Mouse (Mus musculus) midbrain, embryonic 16.5 days (tissue): ENCODE measurements at regions not wholly inside any gene's neighbourhood (a gene's known extent, or its start where the extent isn't known, plus 50 kb on each side); places are given as distances from the start of the nearest gene placed in this dataset.

Experiments
- ATAC-seq: fragments of 200-750 bp; cut with Nextera tagmentation; 2 replicates; pipeline ENCODE4 v1.8.0; 2017; ENCODE audit warnings: moderate TSS enrichment
- H3K27ac ChIP-seq: fragments of 300-500 bp; sonication (generic); 2 replicates; pipeline ENCODE4 v1.5.1; 2014; ENCODE audit warnings: mild to moderate bottlenecking, low read length, mixed read lengths
- H3K27me3 ChIP-seq: fragments of 300-500 bp; sonication (generic); 2 replicates; pipeline ENCODE4 v1.6.1; 2014; ENCODE audit warnings: low read depth, low read length, mixed read lengths; ENCODE audit not compliant: control insufficient read depth, insufficient read depth
- H3K36me3 ChIP-seq: fragments of 300-500 bp; sonication (generic); 2 replicates; pipeline ENCODE4 v1.6.1; 2014; ENCODE audit warnings: mild to moderate bottlenecking, low read length, moderate library complexity, mixed read lengths; ENCODE audit not compliant: control insufficient read depth, insufficient read depth
- H3K4me1 ChIP-seq: fragments of 300-500 bp; sonication (generic); 2 replicates; pipeline ENCODE4 v1.6.1; 2014; ENCODE audit warnings: mild to moderate bottlenecking, low read length, mixed read lengths; ENCODE audit not compliant: control insufficient read depth, insufficient read depth
- H3K4me2 ChIP-seq: fragments of 300-500 bp; sonication (generic); 2 replicates; pipeline ENCODE4 v1.6.1; 2014; ENCODE audit warnings: mild to moderate bottlenecking, low read length, mixed read lengths
- H3K4me3 ChIP-seq: fragments of 300-500 bp; sonication (generic); 2 replicates; pipeline ENCODE4 v1.5.1; 2014; ENCODE audit warnings: low read depth, mild to moderate bottlenecking, low read length, moderate library complexity, mixed read lengths
- H3K9ac ChIP-seq: fragments of 300-500 bp; sonication (generic); 2 replicates; pipeline ENCODE4 v1.6.1; 2014; ENCODE audit warnings: low read depth, low read length, mixed read lengths
- H3K9me3 ChIP-seq: fragments of 300-500 bp; sonication (generic); replicated peaks from 2 replicates; pipeline ENCODE4 v1.6.1; 2014; ENCODE audit warnings: mild to moderate bottlenecking, low read length, mixed read lengths; ENCODE audit not compliant: control insufficient read depth, poor library complexity, severe bottlenecking
- WGBS: fragments of 180-500 bp; shearing (Covaris S2); extraction: QIAGEN DNeasy Blood & Tissue Kit; methylation state at CpG from one replicate; pipeline ENCODE4 v1.1.7; 2014; 5-methylcytosine and 5-hydroxymethylcytosine counted together

DNA sequence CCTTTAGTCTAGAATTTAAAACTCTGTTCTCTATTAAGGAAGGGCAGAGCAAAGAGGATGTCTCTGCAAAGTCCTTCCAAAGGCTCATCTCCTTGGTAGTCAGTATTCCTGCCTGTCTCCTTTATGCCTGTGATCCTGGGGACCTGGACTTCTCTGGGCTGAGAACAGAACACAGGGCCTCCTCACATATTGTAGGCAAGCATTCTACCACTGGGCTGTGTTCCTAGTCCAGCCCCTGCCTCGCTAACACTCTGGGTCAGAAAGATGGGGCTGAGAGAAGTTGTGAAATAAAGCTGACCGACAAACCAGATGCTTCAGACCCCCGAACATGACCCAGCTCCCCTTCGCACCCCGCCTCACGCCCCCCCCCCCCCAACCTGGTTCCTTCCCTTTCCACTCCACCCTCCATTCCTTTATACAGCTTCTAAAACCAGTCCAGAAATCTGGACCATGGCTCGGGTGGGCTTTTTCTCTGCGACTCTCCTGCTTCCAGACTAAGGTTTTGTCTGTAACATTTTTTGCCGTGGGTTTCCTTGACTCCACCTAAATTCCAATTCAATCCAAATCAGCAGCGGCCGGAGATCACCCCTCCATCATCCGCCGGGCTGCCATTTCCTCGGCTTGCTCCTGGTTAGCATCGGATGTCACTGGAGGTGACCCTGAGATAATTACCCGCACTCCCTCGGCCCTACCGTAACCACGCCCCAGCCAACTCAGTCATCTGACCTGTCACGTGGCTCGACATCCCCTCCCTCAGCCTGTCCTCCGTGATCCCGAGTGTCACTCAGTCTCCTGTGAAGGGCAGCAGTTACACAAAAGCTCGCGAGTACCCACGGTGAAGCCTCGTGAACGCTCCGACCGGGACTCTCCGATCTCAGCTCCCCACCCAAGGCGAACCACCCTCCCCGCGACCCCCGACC lies 89.3 kb upstream of the Synm start:
- peak overlapping the region; percentile 70 for H3K27ac ChIP-seq
- no peaks in the 10 kb centered on the region for H3K9me3 ChIP-seq
- H3K4me3 ChIP-seq = peak overlapping the region; percentile 51
- no peaks in the 10 kb centered on the region for H3K27me3 ChIP-seq
- H3K4me1 ChIP-seq = peaks cover 18% of the 10 kb centered on the region
- peak overlapping the region; percentile 74 for H3K4me2 ChIP-seq
- H3K36me3 ChIP-seq = no peaks in the 10 kb centered on the region
- WGBS = under 1% methylated on average over 35 of the region's 35 CpGs
- peak; percentile 95 for ATAC-seq
- H3K9ac ChIP-seq = peak overlapping the region; percentile 68

DNA sequence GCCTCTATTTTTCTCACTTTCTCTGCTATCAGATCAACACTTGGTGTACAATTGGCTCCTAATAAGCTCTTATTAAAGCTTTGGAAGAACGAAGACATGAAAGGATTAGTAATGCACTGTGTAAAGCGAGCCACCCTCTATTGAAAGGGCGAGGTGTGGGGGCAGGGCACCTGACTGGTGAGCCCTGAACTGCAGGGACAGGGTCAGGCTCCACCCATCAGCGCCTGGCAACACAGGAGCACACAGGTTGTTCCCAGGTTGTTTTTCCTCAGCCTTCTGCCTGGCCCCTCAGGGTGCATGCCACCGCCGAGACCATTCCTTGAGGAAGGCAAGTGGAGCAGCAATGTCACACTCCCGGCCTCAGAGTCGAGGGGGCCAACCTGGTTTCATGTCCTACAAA lies 87.3 kb upstream of the Synm start:
- no peak overlapping the region for H3K4me3 ChIP-seq
- H3K4me1 ChIP-seq = peaks cover 18% of the 10 kb centered on the region
- H3K4me2 ChIP-seq = peak overlapping the region; percentile 14; the same call in 1 of the 2 replicates
- ATAC-seq = no peak
- 12% methylated on average over 8 of the region's 8 CpGs for WGBS
- no peaks in the 10 kb centered on the region for H3K9me3 ChIP-seq
- 0 out of 2 replicates have a peak overlapping the region, but pooled peaks have one; percentile 7 for H3K9ac ChIP-seq
- H3K27me3 ChIP-seq = no peaks in the 10 kb centered on the region
- no peak overlapping the region for H3K27ac ChIP-seq
- no peaks in the 10 kb centered on the region for H3K36me3 ChIP-seq

DNA sequence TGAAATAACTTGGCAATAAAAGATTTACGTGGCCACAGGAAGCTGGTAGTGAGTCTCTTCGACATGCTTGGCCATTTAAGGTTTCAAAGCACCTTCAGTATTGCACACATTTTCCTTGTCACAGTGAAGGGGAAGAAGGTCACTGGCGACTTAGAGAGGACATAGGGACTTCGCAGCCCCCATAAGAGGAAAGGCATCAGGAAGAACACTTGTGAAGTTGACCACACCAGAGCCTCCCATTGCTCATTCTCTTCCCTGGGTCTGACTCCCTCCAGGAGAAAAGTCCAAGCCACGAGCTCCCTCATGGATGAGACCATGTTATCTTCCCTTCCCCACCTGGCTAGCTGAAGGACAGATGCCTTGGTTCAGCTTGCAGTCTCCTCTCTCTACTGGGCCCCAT lies 77.4 kb upstream of the Synm start:
- Histone ChIP-seq H3K9me3 (no peaks in the 10 kb centered on the region), H3K4me1 (no peaks in the 10 kb centered on the region), H3K36me3 (no peaks in the 10 kb centered on the region), H3K9ac (no peak overlapping the region), H3K4me3 (no peak overlapping the region), H3K4me2 (no peak overlapping the region), H3K27me3 (no peaks in the 10 kb centered on the region), H3K27ac (no peak overlapping the region)
- WGBS = 86% methylated on average over 5 of the region's 5 CpGs
- ATAC-seq = no peak

DNA sequence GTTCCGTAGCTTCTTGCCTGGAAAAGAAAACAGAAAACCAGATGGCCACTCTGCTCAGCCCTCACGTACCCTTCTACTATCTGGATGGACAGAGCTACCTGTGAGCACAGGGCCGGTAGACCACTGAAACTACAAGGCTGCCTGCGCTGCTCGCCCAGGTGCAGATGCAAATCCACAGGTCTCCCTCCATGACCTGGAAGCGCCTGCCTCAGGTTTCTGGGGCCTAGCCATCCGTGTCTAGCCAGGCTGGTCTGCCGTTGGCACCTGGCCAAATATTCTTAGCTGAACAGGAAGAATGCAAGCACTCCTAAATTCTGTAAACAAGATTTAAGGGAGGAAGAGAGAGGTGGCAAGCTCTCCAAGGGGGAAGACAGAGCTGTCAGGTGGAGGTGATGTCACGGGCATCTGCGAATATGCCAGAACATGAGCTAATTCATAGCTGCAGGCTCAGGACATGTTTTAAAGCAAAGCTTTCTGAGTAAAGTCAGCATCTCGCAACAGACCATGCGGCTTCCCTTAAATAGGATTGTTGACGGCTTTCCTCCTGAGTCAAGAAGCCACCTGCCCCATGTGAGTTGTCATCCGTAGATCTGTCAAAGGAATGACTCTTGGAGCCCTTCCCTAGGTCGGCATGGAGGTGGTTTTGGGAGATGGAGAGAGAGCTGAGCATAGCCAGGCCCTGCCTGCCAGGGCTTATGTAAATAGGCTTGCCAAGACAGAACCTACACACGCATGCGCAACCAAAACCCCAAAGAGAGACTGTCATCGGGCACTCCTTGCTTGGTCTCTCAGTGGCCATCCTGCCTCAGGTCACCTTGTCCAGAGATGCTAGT lies 76.8 kb upstream of the Synm start:
- Histone ChIP-seq H3K4me3 (no peak overlapping the region), H3K4me1 (no peaks in the 10 kb centered on the region), H3K36me3 (no peaks in the 10 kb centered on the region), H3K9me3 (no peaks in the 10 kb centered on the region), H3K27me3 (no peaks in the 10 kb centered on the region), H3K4me2 (no peak overlapping the region), H3K9ac (no peak overlapping the region), H3K27ac (no peak overlapping the region)
- ATAC-seq = no peak
- WGBS = 83% methylated on average over 18 of the region's 18 CpGs

DNA sequence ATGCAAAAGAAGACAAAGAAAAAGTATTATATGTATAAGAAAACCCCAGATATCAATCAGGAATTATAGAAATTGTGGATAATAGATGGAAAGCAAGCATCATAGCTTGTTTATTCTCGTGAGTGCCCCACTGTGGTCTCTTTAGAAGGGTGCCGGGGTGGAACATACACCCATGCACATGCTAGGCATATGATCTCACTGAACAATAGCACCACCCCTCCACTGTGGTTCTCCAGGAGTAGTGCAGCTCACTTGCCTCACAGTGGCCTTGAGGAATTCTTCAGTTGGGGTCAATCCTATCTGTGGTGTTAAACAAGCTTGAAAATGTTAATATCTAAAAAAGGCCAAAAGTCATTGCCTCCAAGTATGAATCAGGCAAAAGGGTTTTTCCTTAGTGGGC lies 72.2 kb upstream of the Synm start:
- no peak overlapping the region for H3K27ac ChIP-seq
- ATAC-seq = no peak
- H3K9me3 ChIP-seq = no peaks in the 10 kb centered on the region
- no peaks in the 10 kb centered on the region for H3K4me1 ChIP-seq
- no peak overlapping the region for H3K9ac ChIP-seq
- H3K4me2 ChIP-seq = no peak overlapping the region
- no peaks in the 10 kb centered on the region for H3K27me3 ChIP-seq
- H3K36me3 ChIP-seq = no peaks in the 10 kb centered on the region
- 74% methylated on average over 2 of the region's 2 CpGs for WGBS
- H3K4me3 ChIP-seq = no peak overlapping the region

DNA sequence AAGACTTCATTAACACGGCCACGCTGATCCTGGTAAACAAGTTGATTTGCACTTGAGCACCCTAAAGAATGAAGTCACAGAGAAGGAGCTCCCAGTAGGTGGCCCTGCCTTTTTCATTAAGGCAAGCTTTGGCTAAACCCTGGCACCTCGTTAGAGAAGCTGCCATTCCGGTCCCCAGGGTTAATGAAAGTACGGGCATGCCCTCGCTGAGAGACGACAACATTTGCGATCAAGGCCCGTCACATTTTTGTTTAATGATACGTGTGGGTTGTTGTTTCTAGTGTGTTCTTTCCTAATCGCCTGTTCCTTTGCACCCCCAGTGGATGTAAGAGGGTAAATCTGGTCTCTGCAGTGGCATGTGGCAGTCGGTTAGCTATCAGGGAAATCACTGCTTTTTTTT lies 67.8 kb upstream of the Synm start:
- Histone ChIP-seq H3K36me3 (no peaks in the 10 kb centered on the region), H3K4me2 (no peak overlapping the region), H3K27ac (no peak overlapping the region), H3K27me3 (no peaks in the 10 kb centered on the region), H3K9me3 (no peaks in the 10 kb centered on the region), H3K4me3 (no peak overlapping the region), H3K4me1 (no peaks in the 10 kb centered on the region), H3K9ac (no peak overlapping the region)
- 53% methylated on average over 12 of the region's 12 CpGs for WGBS
- no peak for ATAC-seq

DNA sequence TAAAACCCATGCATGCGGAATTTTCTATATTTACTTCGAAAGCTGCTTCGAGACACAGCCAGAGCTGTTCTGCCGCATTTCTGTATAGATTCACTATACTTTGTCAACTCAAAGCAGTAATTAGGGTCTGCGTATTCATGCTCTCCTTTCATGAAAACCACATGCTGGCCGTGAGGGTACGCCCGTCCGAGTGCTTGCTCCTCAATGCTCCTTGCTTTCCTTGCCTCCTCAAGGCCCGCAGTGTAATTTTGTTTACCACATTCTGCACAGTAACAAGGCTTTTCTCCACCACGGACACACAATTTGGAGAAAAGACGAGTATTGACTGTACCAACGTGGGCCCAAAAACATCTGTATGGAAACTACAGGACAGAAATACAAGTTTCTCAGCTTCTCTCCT lies 67.4 kb upstream of the Synm start:
- no peak overlapping the region for H3K4me3 ChIP-seq
- no peaks in the 10 kb centered on the region for H3K27me3 ChIP-seq
- no peak overlapping the region for H3K4me2 ChIP-seq
- ATAC-seq = no peak
- WGBS = 79% methylated on average over 13 of the region's 13 CpGs
- H3K36me3 ChIP-seq = no peaks in the 10 kb centered on the region
- no peak overlapping the region for H3K27ac ChIP-seq
- no peak overlapping the region for H3K9ac ChIP-seq
- H3K9me3 ChIP-seq = no peaks in the 10 kb centered on the region
- H3K4me1 ChIP-seq = no peaks in the 10 kb centered on the region

DNA sequence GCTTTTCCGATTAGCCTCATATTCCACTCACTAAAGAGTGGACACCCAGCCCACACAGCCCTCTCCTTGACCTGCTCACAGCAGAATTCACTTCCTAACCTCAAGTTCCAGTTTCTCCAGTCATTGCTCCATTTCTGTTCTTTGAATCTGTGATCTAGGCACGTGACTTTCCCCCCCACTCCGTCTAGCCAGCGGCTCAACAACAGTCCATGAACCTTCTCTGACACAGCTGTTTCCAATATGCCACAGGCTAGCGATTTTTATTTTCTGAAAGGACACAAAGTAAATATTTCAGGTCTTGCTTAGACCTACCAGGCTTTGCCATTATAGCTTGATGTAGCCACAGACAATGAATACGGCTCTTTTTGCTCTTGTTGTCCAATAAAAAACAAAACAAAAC lies 66.8 kb upstream of the Synm start:
- no peak overlapping the region for H3K4me2 ChIP-seq
- H3K9me3 ChIP-seq = no peaks in the 10 kb centered on the region
- H3K27me3 ChIP-seq = no peaks in the 10 kb centered on the region
- H3K4me3 ChIP-seq = no peak overlapping the region
- no peak overlapping the region for H3K27ac ChIP-seq
- H3K4me1 ChIP-seq = no peaks in the 10 kb centered on the region
- H3K36me3 ChIP-seq = no peaks in the 10 kb centered on the region
- no peak for ATAC-seq
- no peak overlapping the region for H3K9ac ChIP-seq
- WGBS = 82% methylated on average over 6 of the region's 6 CpGs
